Mouse (Mus musculus) liver, embryonic 12.5 days (tissue): ENCODE data around the gene Zc3h18. TPM values are rescaled to one million over a fixed set of nuclear protein-coding genes. Genes with fewer than 3 reads are reported as not detected.

Experiments
- ATAC-seq: fragments of 200-750 bp; cut with Nextera tagmentation; 2 replicates; pipeline ENCODE4 v1.8.0; 2017; ENCODE audit warnings: moderate number of reproducible peaks, mild to moderate bottlenecking, moderate library complexity
- H3K27ac ChIP-seq: fragments of 300-500 bp; sonication (generic); 2 replicates; pipeline ENCODE4 v1.5.1; 2016; ENCODE audit warnings: mild to moderate bottlenecking
- H3K27me3 ChIP-seq: fragments of 300-500 bp; sonication (generic); replicated peaks from 2 replicates; pipeline ENCODE4 v1.6.1; 2016; ENCODE audit warnings: mild to moderate bottlenecking, moderate library complexity
- H3K36me3 ChIP-seq: fragments of 300-500 bp; sonication (generic); 2 replicates; pipeline ENCODE4 v1.6.1; 2016; ENCODE audit warnings: mild to moderate bottlenecking, moderate library complexity
- H3K4me1 ChIP-seq: fragments of 300-500 bp; sonication (generic); 2 replicates; pipeline ENCODE4 v1.6.1; 2016
- H3K4me2 ChIP-seq: fragments of 300-500 bp; sonication (generic); 2 replicates; pipeline ENCODE4 v1.6.1; 2016; ENCODE audit warnings: mild to moderate bottlenecking, moderate library complexity
- H3K4me3 ChIP-seq: fragments of 300-500 bp; sonication (generic); 2 replicates; pipeline ENCODE4 v1.5.1; 2016; ENCODE audit warnings: mild to moderate bottlenecking, moderate library complexity
- H3K9ac ChIP-seq: fragments of 300-500 bp; sonication (generic); 2 replicates; pipeline ENCODE4 v1.6.1; 2016; ENCODE audit warnings: mild to moderate bottlenecking, moderate library complexity
- H3K9me3 ChIP-seq: fragments of 300-500 bp; sonication (generic); replicated peaks from 2 replicates; pipeline ENCODE4 v1.6.1; 2016; ENCODE audit warnings: mild to moderate bottlenecking, moderate library complexity
- WGBS: fragments of 180-500 bp; shearing (Covaris S2); methylation state at CpG from one replicate; pipeline ENCODE4 v1.1.7; 2016; ENCODE audit not compliant: insufficient replicate concordance; 5-methylcytosine and 5-hydroxymethylcytosine counted together
- polyA plus RNA-seq: library from polyadenylated mRNA; unstranded; fragments of >200 nt; fragmentation: Nextera tagmentation; extraction: Ambion mirVana; gene quantifications from 2 replicates; pipeline ENCODE4 v1.2.1, GENCODE M21; 2016

Zc3h18 gene
- polyA plus RNA-seq, 1 experiment from 2014 or later, result 48.7 TPM

GRCm38 (mm10) chr8:122338852-122339251 lies 37.6 kb upstream of the Zc3h18 start:
- H3K4me1 ChIP-seq, result peaks cover 75% of the 10 kb centered on the region
- peaks cover 29% of the 10 kb centered on the region for H3K9me3 ChIP-seq
- H3K27me3 ChIP-seq, result peaks cover 8% of the 10 kb centered on the region; the same call in 1 of the 2 replicates
- H3K9ac ChIP-seq, result no peak overlapping the region
- WGBS, result 74% methylated on average over 6 of the region's 6 CpGs
- H3K27ac ChIP-seq, result 0 out of 2 replicates have a peak overlapping the region, but pooled peaks have one; percentile 15
- no peak overlapping the region for H3K4me3 ChIP-seq
- no peak for ATAC-seq
- peaks cover 63% of the 10 kb centered on the region for H3K36me3 ChIP-seq
- H3K4me2 ChIP-seq, result no peak overlapping the region

- 78% methylated on average over 3 of the region's 3 CpGs for WGBS
- ATAC-seq, result no peak
- peaks cover 88% of the 10 kb centered on the region for H3K4me1 ChIP-seq
- H3K9ac ChIP-seq, result no peak overlapping the region
- H3K36me3 ChIP-seq, result peaks cover 44% of the 10 kb centered on the region
- H3K4me3 ChIP-seq, result no peak overlapping the region
- peaks cover 20% of the 10 kb centered on the region; the same call in 1 of the 2 replicates for H3K27me3 ChIP-seq
- H3K27ac ChIP-seq, result peak overlapping the region; percentile 57
- H3K9me3 ChIP-seq, result peaks cover 12% of the 10 kb centered on the region
- H3K4me2 ChIP-seq, result no peak overlapping the region
Measured at GRCm38 (mm10) chr8:122340761-122341160, 35.6 kb upstream of the Zc3h18 start.

- peaks cover 33% of the 10 kb centered on the region for H3K36me3 ChIP-seq
- H3K4me2 ChIP-seq, result no peak overlapping the region
- H3K4me1 ChIP-seq, result peaks cover 81% of the 10 kb centered on the region
- peaks cover 2% of the 10 kb centered on the region for H3K9me3 ChIP-seq
- peak overlapping the region; percentile 49 for H3K27ac ChIP-seq
- WGBS, result 64% methylated on average over 6 of the region's 6 CpGs
- peak; percentile 21 for ATAC-seq
- H3K9ac ChIP-seq, result no peak overlapping the region
- no peak overlapping the region for H3K4me3 ChIP-seq
- peaks cover 20% of the 10 kb centered on the region; the same call in 1 of the 2 replicates for H3K27me3 ChIP-seq
Measured at GRCm38 (mm10) chr8:122341790-122342189, 34.6 kb upstream of the Zc3h18 start.

- peaks cover 77% of the 10 kb centered on the region for H3K4me1 ChIP-seq
Measured at GRCm38 (mm10) chr8:122342362-122342761, 34.0 kb upstream of the Zc3h18 start.

GRCm38 (mm10) chr8:122342806-122343209 lies 33.6 kb upstream of the Zc3h18 start:
- Histone ChIP-seq H3K9ac (peak overlapping the region; percentile 64), H3K36me3 (peaks cover 23% of the 10 kb centered on the region), H3K9me3 (no peaks in the 10 kb centered on the region), H3K4me2 (peak overlapping the region; percentile 72), H3K27me3 (peaks cover 20% of the 10 kb centered on the region; the same call in 1 of the 2 replicates), H3K27ac (peak overlapping the region; percentile 37; the same call in 1 of the 2 replicates), H3K4me3 (peak overlapping the region; percentile 43), H3K4me1 (peaks cover 81% of the 10 kb centered on the region)
- ATAC-seq, result peak; percentile 42
- WGBS, result 3% methylated on average over 9 of the region's 9 CpGs

More at GRCm38 (mm10) chr8:122342362-122342761, 34.0 kb upstream of the Zc3h18 start:
- 36% methylated on average over 5 of the region's 5 CpGs for WGBS
- Histone ChIP-seq H3K4me2 (peak overlapping the region; percentile 72), H3K9me3 (no peaks in the 10 kb centered on the region), H3K27ac (0 out of 2 replicates have a peak overlapping the region, but pooled peaks have one; percentile 37), H3K36me3 (peaks cover 28% of the 10 kb centered on the region), H3K27me3 (peaks cover 20% of the 10 kb centered on the region; the same call in 1 of the 2 replicates), H3K4me3 (no peak overlapping the region), H3K9ac (peak overlapping the region; percentile 64; the same call in 1 of the 2 replicates)
- no peak for ATAC-seq

GRCm38 (mm10) chr8:122343341-122343740 lies 33.1 kb upstream of the Zc3h18 start:
- peak; percentile 13; the same call in 1 of the 2 replicates for ATAC-seq
- peak overlapping the region; percentile 64 for H3K9ac ChIP-seq
- WGBS, result 11% methylated on average over 11 of the region's 11 CpGs

GRCm38 (mm10) chr8:122343758-122344157 lies 32.7 kb upstream of the Zc3h18 start:
- Histone ChIP-seq H3K27ac (peak overlapping the region; percentile 37), H3K36me3 (peaks cover 14% of the 10 kb centered on the region), H3K9ac (peak overlapping the region; percentile 64), H3K4me2 (peak overlapping the region; percentile 72), H3K27me3 (peaks cover 20% of the 10 kb centered on the region; the same call in 1 of the 2 replicates), H3K4me3 (peak overlapping the region; percentile 43), H3K9me3 (no peaks in the 10 kb centered on the region), H3K4me1 (peaks cover 87% of the 10 kb centered on the region)
- peak; percentile 48; the same call in 1 of the 2 replicates for ATAC-seq
- WGBS, result under 1% methylated on average over 14 of the region's 14 CpGs

More at GRCm38 (mm10) chr8:122343341-122343740, 33.1 kb upstream of the Zc3h18 start:
- Histone ChIP-seq H3K4me3 (peak overlapping the region; percentile 43), H3K36me3 (peaks cover 18% of the 10 kb centered on the region), H3K4me1 (peaks cover 86% of the 10 kb centered on the region), H3K27ac (peak overlapping the region; percentile 37), H3K4me2 (peak overlapping the region; percentile 72), H3K27me3 (peaks cover 20% of the 10 kb centered on the region; the same call in 1 of the 2 replicates), H3K9me3 (no peaks in the 10 kb centered on the region)

- peak; percentile 78 for ATAC-seq
- peaks cover 20% of the 10 kb centered on the region; the same call in 1 of the 2 replicates for H3K27me3 ChIP-seq
- peaks cover 87% of the 10 kb centered on the region for H3K4me1 ChIP-seq
- peak overlapping the region; percentile 43 for H3K4me3 ChIP-seq
- H3K4me2 ChIP-seq, result peak overlapping the region; percentile 72
- H3K9ac ChIP-seq, result peak overlapping the region; percentile 64
- no peaks in the 10 kb centered on the region for H3K9me3 ChIP-seq
- peaks cover 9% of the 10 kb centered on the region for H3K36me3 ChIP-seq
- 3% methylated on average over 2 of the region's 5 CpGs for WGBS
- H3K27ac ChIP-seq, result peak overlapping the region; percentile 43; the same call in 1 of the 2 replicates
Measured at GRCm38 (mm10) chr8:122344219-122344618, 32.2 kb upstream of the Zc3h18 start.

GRCm38 (mm10) chr8:122345181-122346095 lies 31.0 kb upstream of the Zc3h18 start:
- Histone ChIP-seq H3K9me3 (no peaks in the 10 kb centered on the region), H3K27ac (peak overlapping the region; percentile 54), H3K4me2 (peak overlapping the region; percentile 72), H3K36me3 (no peaks in the 10 kb centered on the region), H3K4me3 (no peak overlapping the region), H3K9ac (peak overlapping the region; percentile 64; the same call in 1 of the 2 replicates), H3K27me3 (peaks cover 20% of the 10 kb centered on the region; the same call in 1 of the 2 replicates), H3K4me1 (peaks cover 88% of the 10 kb centered on the region)
- no peak for ATAC-seq
- 39% methylated on average over 12 of the region's 12 CpGs for WGBS

GRCm38 (mm10) chr8:122347811-122348552 lies 28.4 kb upstream of the Zc3h18 start:
- H3K4me1 ChIP-seq, result peaks cover 69% of the 10 kb centered on the region
- peaks cover 37% of the 10 kb centered on the region for H3K27me3 ChIP-seq
- peak overlapping the region; percentile 73; the same call in 1 of the 2 replicates for H3K27ac ChIP-seq
- no peak overlapping the region for H3K4me2 ChIP-seq
- no peaks in the 10 kb centered on the region for H3K9me3 ChIP-seq
- 73% methylated on average over 5 of the region's 5 CpGs for WGBS
- no peak overlapping the region for H3K9ac ChIP-seq
- no peaks in the 10 kb centered on the region for H3K36me3 ChIP-seq
- no peak overlapping the region for H3K4me3 ChIP-seq
- no peak for ATAC-seq
